Mouse (Mus musculus) kidney, adult 11 months (tissue): Measurements from ENCODE around the gene Xirp2.
A peak's percentile ranks its signal among the peaks of the same experiment; 100 is the strongest.
"Not testable (repeated sequence)": the region's sequence is repeated elsewhere in the genome, so short reads cannot be mapped to it uniquely, and the experiment has no call there.

ENCODE experiments used
- DNase-seq: peaks from one replicate; pipeline ENCODE4 v3.0.0; 2022

The Xirp2 gene

DNA sequence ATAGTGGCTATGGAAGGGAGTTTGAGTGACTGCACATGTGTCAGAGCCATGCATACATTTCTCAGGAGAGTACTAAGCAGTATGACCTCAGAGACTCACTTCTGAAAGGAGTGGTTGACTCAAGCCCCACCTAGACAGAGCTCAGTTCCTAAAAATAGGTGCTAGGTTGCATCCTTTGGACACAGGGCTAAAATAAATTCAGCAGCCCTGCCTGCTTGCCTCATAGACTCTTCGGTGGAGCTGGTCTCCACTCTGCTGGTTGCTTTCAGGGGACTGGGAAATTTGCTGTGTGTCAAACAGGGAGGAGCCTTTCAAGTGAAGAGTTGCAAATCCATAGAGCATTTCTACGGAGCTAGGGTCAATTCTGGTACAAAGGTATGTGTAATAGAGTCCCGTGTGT lies at the start of gene Xirp2:
Gene Xirp2 (plus strand): TSS at position 223 of the 400 bp plus-strand sequence.
- DNase-seq, result no peak

DNA sequence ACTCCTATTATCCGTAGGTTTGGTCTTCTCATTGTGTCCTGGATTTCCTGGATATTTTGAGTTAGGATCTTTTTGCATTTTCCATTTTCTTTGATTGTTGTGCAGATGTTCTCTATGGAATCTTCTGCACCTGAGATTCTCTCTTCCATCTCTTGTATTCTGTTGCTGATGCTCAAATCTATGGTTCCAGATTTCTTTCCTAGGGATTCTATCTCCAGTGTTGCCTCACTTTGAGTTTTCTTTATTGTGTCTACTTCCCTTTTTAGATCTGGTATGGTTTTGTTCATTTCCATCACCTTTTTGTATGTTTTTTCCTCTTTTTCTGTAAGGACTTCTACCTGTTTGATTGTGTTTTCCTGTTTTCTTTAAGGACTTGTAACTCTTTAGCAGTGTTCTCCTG lies 32.4 kb upstream of the Xirp2 start, which contains the start of gene Gm21830:
Gene Gm21830 (plus strand): TSS at position 301 of the 400 bp plus-strand sequence.
- DNase-seq, result not testable (repeated sequence)

DNA sequence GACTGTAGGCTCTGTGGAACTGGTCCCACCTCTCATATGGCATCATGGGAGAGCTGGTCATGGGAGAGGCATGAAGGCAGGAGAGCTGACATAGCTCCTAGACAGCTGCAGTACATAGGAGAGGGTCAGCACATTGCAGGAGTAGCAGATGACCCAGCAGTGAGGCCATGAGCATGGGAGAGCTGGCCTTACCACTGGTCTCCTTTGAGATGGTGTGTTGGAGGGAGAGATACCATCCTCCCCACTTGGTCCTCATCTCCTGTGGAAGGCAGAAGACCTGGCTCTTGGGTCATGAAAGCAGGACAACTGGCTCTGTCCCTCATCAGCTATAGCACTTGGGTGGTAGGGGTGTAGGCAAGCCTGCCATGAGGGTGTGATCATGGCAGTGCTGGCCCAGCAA lies 24.9 kb upstream of the Xirp2 start:
- DNase-seq, result no peak

DNA sequence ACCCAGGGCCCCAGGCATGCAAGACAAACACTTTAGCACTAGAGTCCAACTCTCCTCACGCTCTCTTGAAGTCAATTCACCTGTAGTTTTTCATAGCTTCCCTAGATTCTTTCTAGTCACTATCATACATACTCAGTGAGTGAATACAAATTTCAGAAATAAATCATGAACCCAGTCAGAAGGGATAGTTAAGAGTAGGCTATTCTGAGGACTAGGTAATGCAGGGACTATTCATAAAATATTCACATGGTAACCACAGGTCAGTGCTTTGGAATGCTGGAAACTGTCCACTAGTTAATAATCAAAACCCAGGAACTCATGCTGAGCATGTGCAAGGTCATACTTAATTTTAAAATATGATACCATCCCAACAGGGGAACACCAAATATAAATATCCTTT lies 23.0 kb upstream of the Xirp2 start:
- no peak for DNase-seq

DNA sequence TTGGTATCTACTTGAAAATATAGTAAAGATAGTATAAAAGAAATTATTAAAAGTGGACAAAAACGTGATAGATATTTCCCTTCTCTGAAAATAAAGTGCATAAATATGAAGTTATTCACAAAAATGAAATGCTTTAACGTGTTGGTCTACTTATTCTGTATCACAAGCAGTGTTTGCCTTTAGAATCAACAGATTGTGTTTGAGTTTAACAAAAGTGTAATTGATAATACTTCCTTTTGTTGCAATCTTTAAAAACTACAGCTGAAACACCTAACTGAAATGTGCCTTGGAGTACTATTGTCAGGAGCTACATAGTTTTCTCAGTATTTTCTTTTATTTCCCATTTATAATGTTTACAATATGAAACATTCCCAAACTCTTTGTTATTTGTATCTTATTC lies 12.7 kb upstream of the Xirp2 start, which contains the start of gene Gm26727:
Gene Gm26727 (minus strand): TSS at position 101 of the 400 bp plus-strand sequence.
- no peak for DNase-seq

DNA sequence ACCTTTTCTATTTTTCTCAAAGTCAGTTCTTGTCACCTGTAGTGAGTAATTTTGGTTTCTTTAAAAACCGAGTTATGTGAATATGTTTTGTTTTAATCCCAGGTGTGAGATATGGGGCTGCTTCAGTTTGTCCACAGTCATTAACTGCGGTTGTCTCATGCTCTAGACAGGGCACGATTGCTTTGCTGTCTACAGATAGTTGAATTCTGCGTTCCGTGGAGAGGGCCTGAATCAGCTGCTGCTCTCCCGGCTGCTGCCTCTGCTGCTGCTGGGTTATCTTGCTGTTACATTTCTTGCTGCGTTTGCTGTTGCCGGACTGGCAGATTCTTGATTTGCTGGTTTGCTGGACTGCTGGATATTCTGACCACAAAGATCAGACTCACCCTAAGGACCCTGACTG lies 7.5 kb upstream of the Xirp2 start:
- no peak for DNase-seq

DNA sequence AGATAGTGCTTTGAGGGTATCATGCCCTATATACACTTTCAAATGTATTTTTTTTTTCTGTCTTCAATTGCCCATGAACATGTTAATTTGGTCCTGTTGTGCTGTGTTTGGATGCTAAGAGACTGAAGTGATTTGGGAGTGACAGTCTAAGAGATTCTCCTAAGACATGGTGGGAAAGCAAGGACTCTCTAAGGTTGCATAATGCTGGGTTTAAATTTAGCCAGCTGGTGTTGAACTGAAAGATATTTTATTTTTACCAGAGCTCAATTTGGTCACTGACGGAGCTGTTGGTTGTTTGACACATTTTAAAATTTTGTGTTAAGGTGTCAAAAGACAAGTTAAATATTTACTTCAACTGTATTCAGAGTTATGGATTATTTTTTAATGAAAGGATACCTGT lies 970 bp downstream of the Xirp2 start:
- no peak for DNase-seq

DNA sequence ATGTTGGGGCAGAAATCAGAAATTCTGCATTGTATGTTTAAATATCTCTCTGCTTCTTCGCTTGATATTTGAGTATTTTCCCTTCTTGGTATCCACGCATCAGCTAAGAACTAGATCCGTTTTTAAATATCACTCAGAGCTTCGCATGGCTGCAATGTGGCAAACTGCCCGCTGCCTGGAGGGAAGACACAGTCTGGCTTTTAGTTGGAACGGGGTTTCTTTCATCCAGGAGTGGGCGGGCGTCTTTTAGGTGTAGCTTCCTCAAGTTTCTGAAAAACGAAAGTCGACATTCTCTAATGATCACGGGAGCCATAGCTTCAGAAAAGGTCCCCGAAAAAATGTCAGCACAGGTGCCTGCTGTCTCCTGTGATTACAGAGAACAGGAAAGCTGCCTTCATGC lies 1.4 kb downstream of the Xirp2 start:
- DNase-seq, result no peak

DNA sequence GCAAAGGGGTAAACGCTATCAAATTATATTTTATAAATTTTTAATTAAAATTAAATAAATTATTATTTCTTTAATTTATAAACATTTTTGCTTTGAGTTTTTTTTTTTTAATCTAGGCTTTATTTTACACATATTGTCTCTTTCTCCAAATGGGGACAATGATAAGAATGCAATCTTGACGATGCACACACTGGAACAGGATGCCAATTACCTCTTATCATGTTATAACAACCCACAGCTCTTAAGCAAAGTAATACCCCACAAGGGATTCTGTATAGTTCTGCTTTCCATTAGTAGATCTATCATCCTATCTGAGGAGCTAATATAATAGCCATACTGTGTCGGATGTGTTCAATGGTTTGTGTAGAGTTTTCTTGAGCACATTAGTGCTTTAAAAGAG lies 15.1 kb downstream of the Xirp2 start:
- DNase-seq, result no peak

DNA sequence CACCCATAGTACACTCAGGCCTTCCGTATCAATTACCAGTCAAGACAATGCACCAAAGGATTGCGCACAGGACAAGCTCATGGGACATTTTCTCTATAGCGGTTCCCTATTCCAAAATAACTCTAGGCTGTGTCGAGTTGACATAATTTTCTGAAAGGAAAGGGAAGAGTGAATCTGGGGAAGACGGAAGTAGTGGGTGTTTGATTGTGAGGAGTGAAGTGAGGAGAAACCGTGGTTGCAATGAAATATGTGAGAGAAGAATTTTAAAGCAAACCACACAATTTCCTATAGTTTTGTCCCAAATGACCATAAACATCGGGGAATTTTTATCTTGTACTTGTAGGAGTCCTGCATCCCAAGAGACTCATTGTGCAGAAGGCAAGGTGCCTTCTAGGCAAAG lies 21.2 kb downstream of the Xirp2 start:
- DNase-seq, result no peak

DNA sequence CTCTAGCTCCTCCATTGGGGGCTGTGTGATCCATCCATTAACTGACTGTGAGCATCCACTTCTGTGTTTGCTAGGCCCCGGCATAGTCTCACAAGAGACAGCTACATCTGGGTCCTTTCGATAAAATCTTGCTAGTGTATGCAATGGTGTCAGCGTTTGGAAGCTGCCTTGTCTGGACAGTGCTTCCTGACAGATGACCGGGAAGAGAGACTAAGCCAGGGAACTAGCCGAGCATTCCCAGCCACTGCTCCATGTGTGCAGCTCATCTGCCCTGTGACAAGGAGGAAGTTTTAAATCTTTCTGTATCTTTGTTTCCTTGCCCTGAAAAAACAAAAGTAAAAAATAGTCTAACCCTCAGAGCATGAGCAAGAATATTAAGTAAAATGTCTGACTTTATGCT lies 24.2 kb downstream of the Xirp2 start:
- not testable (repeated sequence) for DNase-seq

DNA sequence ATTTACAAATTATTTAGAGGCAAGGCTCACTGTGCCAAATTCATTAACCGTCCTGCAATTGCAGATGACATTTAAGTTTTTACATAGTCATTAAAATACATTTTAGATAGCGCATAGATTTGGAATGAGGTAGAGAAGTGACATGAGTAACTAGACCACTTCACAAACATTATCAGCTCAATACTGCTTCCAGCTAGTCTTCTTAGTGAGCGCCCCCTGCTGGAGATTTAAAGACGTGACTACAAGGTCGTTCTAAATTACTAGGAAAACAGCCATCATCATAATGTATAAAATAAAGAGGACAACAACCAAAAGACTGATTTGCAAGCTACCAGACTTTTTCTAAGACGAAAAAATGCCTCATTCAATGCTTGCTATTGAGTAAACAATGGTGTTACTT lies 32.0 kb downstream of the Xirp2 start:
- DNase-seq, result peak; percentile 6

DNA sequence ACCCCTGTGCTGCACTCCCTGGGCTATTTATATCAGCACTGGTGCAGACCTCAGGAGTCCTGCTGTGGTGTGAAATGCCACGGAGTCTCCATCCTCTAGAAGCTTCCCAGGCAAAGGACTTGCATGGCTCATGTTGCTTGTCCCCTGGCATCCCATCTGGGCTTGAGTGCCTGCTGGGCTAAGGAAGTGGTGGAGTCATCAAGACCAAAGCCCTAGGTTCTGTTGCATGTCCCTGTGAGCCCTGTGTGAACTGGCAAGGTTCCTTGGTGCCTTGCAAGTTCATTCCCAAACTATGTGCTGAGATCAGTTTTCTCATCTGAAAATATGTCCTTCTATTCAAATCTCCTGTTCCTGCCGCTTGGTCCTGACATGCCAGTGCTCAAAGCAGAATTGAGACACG lies 35.2 kb downstream of the Xirp2 start:
- DNase-seq, result no peak

DNA sequence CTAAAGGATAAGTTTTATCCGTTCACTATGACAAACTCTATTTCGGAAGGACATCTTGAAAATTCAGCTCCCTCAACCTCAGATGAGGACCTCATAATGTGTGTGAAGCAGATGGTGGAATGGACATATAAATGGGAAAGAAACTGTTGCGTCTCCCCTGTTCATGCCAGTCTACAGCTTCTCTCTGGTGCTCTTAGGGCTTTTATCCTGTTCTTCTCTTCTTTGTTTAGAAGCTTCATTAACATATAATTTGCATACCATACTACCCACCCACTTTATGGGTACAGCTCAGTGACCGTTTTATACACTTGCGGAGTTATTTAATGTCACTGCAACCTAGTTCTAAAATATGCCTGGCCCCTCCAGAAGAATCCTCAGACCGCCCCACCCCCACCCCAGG lies 40.9 kb downstream of the Xirp2 start:
- no peak for DNase-seq

DNA sequence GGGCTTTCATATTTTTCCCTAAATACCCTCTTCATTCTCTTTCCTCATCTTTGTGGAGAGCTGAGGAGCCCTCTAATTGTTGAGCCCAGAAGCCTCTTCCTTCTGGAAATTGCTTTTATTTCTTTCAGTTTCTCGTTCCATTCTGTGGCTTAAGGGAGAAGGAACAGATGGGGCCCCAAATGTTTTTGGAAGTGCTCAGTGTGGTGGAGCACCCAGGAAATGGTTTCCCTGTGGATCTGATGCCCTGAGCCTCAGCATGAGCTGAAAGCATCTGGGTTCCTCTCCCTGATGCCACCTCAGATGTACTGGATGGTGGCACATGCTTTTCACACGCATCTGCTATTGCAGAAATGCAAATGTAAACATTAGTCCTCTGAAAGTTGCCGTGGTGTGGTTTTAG lies 41.4 kb downstream of the Xirp2 start:
- no peak for DNase-seq

DNA sequence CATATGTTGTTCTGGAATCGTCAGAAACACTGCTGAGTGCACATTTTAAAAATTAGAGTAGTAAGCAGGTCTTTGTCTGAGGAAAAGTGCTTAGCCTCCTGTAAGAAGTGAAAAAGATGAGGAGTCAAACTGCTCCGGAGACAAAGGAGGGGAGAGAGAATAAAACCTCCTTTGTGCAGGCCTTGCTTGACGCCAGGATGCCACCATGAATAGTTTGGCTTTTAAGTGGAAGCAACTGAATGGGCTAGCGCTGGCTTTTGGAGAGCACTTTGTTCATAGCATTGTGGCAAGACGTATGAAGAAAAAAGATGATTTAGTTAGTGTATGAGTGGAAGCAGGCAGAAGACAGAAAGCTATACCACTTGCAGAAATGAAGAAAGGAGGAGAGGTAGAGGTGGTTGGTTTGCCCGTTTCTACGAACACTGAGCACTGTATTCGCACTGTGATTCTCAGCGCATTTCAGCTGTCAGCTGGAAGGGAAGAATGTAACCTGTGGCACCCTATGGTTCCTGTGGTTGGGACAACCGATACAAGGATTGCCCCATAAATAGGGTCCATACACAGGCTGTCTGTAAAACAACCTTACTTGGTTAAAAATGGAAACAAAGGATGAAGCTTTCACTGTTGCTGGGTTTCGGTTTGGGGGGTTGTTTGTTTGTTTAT lies 42.8 kb downstream of the Xirp2 start:
- no peak for DNase-seq

DNA sequence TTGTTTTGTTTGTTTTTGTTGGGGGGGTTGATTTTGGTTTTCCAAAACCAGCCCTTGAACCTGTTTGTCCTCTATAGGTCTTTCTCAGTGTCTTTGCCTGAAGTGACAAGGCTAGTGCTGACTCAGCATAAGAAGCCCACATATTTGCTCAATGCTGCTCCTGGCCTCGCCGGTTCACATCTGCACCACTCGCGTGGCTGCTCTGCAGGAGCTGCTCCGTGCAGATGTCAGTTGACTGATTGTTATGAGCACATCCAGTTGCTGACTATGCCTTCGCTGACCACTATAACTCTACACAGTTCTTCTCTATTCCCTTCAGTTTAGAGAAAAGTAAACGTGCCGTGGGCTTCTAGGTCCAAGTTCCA lies 43.3 kb downstream of the Xirp2 start:
- DNase-seq, result no peak

DNA sequence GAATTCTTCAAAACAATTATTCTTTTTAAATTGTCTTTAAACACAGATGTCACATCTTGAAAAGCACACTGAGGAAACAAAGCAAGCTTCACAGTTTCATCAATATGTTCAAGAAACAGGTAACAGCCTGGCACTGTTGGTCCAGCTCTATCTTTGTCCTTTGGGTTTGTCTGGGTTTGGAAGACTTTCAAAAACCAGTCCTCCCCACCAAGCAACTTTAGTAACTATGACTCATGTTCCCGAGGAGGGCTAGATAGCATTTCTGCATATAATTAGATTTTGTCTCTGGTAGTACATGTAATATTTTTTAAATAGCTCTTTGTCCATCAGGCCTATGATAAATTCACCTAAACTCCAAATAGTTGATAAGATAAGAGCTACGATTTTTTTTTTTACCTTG lies 59.7 kb downstream of the Xirp2 start:
- no peak for DNase-seq

DNA sequence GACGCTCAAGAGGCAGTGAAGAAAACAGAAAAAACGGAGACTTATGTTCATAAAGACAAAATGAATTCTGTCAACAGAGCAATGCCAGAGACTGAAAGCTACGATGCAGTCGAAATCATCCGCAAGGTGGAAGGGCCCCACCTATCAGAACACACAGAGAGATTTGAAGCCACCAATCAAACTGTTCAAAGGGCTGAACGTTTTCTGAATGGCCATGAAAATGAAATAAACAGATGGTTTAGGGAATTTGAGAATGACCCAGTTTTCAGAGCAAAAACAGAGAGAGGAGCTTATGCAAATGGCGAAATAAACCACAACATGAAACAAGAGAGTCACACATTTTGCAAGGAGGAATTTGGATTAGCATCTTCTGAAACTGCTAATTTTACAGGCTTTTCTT lies 70.6 kb downstream of the Xirp2 start:
- no peak for DNase-seq

DNA sequence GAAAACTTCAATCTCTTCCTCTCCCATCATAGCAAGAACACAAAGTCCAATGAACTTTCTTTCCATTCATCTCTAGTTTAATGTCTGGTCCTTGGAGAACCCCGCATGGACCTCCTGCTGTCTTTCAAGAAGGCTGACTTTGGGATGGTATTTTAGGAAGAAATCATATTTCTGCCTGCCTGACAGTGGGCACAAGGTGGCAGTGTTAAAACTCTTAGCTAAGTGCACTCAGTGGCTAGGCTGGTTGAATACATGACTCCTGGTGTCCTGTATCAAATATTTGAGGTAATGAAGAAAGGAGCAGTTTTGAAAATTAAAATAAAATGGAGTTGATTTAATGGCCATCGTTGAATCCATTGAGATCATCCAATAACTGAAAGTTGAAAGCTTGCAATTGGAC lies 89.5 kb downstream of the Xirp2 start:
- DNase-seq, result no peak

DNA sequence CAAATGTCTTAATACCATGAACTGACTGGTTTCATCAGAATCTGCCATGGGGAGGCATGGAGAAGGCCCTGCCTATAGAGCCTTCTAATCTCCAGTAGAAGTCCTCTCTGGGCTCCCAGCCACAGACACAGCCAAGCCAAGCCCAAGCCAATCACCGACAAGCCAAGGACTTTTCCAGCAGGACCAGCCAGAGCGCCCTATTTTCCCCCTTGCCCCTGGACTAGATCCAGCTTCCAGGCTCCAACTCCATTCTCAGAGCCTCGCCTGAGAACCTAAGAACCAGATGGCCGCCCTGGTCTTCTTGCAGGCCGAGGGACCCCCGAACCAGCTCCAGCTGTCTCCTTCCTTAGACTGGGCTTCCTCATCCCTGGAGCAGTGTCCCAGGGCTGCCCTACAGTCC lies 93.6 kb downstream of the Xirp2 start:
- no peak for DNase-seq

DNA sequence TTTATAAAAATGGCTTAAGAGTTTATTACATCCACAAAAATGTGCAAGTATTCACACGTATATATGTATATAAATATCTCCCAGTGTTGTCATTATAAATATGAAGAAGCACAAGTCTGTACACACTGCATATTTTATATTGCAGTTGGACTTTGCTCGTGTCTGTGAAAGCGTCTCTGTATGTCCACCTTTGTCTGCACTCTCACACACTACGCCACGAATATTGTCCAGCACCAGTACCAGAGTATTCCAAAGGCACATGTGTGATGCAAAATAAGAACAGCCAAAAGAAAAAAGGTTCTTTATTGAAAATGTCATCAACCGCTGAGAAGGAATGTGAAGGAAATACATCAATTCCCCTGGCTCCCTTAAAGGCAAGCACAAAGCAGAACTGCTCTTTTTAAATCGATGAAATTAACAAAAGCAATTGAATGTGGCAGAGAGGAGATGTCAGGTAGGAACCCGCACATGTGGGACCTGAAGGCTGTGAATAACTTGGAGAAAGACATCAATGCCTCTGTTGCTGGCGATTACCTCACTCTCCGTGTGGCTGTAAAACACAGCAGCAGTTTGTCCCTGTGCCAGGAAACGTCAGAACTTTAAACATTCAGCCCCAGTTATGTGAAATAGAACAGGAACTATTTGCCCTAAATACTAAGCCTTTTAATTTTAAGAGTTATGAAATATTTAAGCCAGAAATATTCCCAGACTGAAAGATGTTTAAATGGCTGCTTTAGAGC lies 96.3 kb downstream of the Xirp2 start:
- DNase-seq, result no peak

DNA sequence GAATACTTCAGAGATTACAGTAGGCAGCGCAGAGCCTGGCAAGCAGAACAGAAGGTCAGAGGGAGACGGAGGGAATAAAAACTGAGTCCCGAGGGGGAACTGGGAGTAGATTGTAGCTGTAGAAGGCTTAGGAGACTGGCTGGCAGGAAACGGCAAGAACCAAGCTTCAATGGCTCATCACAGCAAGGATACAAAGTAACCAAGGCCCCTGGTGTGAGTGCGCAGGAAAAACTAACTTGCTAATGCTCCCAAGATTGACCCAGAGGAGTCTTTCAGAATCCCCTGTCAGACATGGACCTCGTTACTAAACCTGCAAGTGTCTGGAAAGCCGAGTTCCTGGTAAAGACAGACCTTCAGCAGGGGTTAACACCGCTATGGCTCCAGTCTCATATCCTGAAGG lies 98.6 kb downstream of the Xirp2 start:
- no peak for DNase-seq

DNA sequence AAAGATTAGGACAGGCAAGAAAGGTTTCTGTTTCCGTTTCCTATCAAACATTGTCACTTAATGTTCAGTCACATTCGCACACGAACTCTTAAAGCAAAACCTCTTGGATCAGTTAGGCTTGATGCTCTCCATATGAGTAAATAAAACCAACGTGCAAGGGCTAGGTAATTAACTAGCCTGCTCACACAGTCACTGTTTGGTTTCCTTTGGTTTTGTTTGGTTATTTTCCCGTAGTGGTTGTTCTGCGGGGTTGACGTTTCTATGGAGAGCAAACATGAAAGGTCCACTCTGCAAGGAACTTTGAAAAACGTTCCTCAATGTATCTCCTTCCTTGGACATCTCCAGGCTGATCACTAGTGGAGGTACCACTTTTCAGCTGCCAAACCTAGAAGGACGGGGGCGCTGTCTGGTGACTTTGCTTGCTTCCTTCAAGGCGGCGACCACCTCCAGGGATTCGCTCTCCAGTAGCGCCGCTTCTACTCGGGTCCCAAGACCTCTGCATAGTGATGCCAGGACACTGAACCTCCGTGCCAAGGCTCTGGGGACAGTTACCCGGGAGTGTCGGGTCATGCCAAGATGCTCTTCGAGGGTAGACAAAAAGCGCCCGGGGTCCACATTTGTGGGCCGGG lies 119.2 kb downstream of the Xirp2 start:
- DNase-seq, result no peak
